Mouse (Mus musculus): ENCODE results near the gene 1700007K13Rik. TPM values are rescaled to one million over a fixed set of nuclear protein-coding genes. Genes with fewer than 3 reads are reported as not detected.
"Not testable (repeated sequence)": the region's sequence is repeated elsewhere in the genome, so short reads cannot be mapped to it uniquely, and the experiment has no call there.

1700007K13Rik gene
- polyA plus RNA-seq, 1 experiment = 2.4 TPM

- not testable (repeated sequence) for DNase-seq (ENCODE audit: extremely low spot score in 1 of 2, low spot score in 1 of 2)
These were observed 5.9 kb upstream of the 1700007K13Rik start for GRCm38 (mm10) chr2:28472011-28472410.

DNA sequence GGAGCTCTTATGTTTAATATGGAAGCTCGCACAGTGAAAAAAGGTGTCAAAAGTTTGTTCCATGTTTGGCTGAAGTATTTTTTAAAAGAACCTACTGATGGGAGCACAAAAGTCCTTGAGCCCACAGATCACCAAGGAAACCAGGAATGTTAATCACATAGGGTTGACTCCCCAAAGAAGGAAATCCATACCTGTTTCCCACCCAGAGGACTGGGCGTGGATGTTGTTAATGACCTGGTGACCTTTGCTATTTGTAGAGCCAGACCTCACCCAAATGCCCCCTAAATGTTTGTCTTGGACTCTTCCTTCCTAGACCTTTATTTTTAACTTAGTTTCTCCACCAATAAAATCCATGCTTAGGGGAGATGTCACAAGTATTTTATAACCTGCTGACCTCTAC, 4.5 kb upstream of the 1700007K13Rik start:
- DNase-seq (ENCODE audit: extremely low spot score in 1 of 2, low spot score in 1 of 2) = no peak

DNA sequence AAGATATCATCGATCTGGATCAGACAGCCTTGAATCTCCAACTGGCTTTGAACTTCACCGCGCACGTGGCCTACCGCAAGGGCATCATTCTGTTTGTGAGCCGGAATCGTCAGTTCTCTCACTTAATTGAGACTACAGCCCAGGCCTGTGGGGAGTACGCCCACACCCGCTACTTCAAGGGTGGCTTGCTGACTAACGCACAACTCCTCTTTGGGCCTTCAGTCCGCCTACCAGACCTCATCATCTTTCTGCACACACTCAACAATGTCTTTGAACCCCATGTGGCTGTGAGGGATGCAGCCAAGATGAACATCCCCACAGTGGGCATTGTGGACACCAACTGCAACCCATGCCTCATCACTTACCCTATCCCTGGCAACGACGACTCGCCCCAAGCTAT, 3.3 kb upstream of the 1700007K13Rik start:
- DNase-seq (ENCODE audit: extremely low spot score in 1 of 2, low spot score in 1 of 2) = no peak

GRCm38 (mm10) chr2:28468486-28469225, 2.5 kb upstream of the 1700007K13Rik start:
- no peak for DNase-seq (ENCODE audit: extremely low spot score in 1 of 2, low spot score in 1 of 2)

- DNase-seq (ENCODE audit: extremely low spot score in 1 of 2, low spot score in 1 of 2) = peak; percentile 46 to 89
These were observed 1.8 kb upstream of the 1700007K13Rik start, which contains the start of gene Mrps2 for GRCm38 (mm10) chr2:28467860-28468485. TSS of gene Mrps2 (plus strand) at chr2:28468066.

- DNase-seq (ENCODE audit: extremely low spot score in 1 of 2, low spot score in 1 of 2) = no peak
These were observed 1.2 kb downstream of the 1700007K13Rik start for GRCm38 (mm10) chr2:28464919-28465318.

DNA sequence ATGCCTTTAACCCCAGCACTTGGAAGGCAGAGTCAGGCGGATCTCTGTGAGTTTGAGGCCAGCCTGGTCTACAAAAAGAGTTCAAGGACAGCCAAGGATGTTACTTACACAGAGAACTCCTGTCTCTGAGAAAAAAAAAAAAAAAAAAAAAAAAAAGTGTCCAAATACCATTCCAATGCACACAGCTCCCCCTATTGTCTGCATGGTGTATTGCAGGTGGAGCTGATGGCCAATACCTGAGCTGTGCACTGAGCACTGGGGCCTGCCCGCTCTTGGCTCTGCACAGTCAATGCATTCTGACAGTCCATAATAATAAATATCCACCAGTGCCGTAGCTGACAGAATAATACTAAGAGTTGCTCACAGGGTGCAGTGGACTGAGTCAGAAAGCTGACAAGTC, 2.2 kb downstream of the 1700007K13Rik start:
- DNase-seq (ENCODE audit: extremely low spot score in 1 of 2, low spot score in 1 of 2) = peak; percentile 49 to 90

DNA sequence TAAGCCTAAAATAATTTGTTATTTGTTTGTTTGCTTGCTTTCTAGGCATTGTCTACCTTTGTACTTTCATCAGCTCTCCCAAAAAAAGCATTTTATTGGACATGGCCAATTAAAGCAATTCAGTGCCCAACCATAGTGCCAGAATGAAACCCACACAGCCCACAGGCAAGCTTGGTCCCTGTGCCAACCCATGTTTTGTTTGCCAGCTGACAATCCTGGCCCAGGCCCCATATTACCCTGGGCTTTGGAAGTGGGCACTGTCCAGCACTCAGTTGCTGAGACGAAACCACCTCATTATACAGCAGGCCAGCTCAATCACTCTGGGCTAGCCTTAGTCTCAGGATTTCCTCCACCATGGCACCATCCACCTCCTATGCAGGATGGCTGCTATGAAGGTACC, 9.5 kb downstream of the 1700007K13Rik start:
- DNase-seq (ENCODE audit: extremely low spot score in 1 of 2, low spot score in 1 of 2) = no peak

DNA sequence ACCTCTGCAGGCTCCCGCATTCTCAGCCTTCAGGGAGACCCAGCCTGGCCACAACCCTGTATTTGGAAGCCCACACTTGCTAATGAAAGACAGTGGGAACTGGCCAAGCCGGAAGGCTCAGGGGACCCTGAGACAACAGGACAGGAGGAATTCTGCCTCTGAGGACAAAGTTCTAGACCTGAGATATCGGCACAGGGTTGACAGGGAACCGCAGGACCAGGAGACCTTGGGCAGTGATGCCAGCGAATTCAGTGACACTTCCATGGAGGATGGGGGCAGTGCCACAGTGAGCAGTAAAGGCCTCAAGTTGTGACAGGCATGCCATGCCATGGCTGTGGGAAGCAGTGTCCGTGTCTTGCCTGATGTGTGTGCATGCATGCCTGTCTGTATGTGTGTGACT, 12.6 kb downstream of the 1700007K13Rik start:
- no peak for DNase-seq (ENCODE audit: extremely low spot score in 1 of 2, low spot score in 1 of 2)

GRCm38 (mm10) chr2:28451663-28452062, 14.5 kb downstream of the 1700007K13Rik start:
- no peak for DNase-seq (ENCODE audit: extremely low spot score in 1 of 2, low spot score in 1 of 2)

GRCm38 (mm10) chr2:28447315-28447670, 18.8 kb downstream of the 1700007K13Rik start:
- DNase-seq (ENCODE audit: extremely low spot score in 1 of 2, low spot score in 1 of 2) = no peak

DNA sequence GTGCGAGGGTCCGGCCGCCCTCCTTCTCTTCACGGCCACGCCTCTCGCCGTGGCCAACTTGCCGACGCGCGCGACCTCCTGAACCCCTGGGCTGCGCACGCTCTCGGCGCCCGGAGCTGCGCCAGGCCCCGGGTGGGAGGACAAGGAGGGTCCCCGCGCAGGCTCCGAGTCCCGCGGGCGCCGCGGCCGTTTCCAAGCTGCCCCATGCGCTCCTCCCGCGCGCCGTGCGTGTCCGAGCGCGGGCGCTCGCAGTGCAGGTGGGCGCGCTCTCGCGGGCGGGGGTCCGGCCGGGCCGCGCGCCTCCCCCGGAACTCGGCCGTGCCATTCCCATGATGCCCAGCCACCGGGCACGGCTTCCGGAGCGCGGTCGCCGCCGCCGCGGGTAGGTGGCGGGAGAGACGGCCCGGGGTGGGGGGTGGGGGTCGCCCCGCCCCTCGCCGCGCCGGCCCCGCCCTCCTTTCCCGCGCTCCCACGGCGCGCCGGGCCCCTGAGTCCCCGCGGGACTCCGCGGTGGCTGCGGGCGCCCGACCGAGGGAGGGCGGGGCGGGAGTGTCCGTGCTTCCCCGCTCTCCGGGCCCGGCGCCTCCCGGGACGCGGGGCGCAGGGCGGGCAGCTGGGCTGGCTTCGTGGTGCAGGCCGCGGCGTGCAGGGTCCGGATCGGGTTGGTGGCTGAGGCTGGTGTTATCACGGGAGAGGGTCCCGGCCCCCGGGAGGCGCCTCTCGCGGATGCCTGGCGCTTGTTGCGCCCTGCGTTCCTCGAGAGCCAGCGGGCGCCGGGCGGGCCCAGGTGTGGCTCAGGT, 19.4 kb downstream of the 1700007K13Rik start, which contains the start of gene Ppp1r26:
Ppp1r26 (plus strand) TSS at position 286 of the 800 bp plus-strand sequence.
- peak in 1 of 2 experiments; percentile 43 for DNase-seq (ENCODE audit: extremely low spot score in 1 of 2, low spot score in 1 of 2)

- DNase-seq (ENCODE audit: extremely low spot score in 1 of 2, low spot score in 1 of 2) = no peak
These were observed 20.0 kb downstream of the 1700007K13Rik start for GRCm38 (mm10) chr2:28446181-28446514.

DNA sequence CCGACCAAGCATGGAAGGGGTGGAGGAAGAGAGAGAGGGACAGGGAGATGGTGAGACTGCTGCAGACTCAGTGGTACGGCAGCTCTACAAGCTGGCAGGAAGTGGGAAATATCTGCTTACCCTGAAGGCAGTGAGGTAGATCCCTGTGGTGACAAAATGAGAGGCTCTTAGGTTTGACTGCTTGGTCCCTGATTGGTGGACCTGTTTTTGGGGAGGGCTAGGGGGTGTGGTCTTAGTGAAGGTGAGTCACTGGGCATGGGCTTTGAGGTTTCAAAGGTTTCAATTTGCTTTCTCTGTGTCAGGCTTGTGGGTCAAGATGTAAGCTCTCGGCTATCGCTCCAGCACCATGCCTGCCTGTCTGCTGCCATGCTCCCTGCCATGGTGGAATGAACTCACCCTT, 21.1 kb downstream of the 1700007K13Rik start:
- no peak for DNase-seq (ENCODE audit: extremely low spot score in 1 of 2, low spot score in 1 of 2)

- DNase-seq (ENCODE audit: extremely low spot score in 1 of 2, low spot score in 1 of 2) = no peak
These were observed 25.3 kb downstream of the 1700007K13Rik start for GRCm38 (mm10) chr2:28440842-28441241.

- DNase-seq (ENCODE audit: extremely low spot score in 1 of 2, low spot score in 1 of 2) = peak in 1 of 2 experiments; percentile 73
These were observed 30.7 kb downstream of the 1700007K13Rik start for GRCm38 (mm10) chr2:28435401-28435800.

DNA sequence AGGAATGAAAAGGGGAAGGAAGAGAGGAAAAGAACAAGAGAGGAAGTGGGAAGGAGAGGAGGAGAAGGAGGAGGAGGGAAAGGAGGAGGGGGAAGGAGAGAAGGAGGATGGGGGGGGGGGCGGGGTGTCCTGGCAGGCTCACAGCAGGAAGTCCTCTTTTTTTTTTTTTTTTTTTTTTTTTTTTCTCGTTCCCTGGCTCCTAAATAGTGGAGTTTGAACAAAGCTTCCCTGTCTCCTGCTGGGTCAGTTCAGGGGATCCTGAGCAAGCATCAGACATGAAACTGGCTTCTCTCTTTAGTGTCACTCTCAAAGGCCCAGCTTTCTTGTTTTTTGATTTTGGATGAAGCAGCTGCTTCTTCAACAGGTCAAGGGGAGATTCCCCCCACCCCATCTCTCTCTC, 32.6 kb downstream of the 1700007K13Rik start:
- no peak for DNase-seq (ENCODE audit: extremely low spot score in 1 of 2, low spot score in 1 of 2)

DNA sequence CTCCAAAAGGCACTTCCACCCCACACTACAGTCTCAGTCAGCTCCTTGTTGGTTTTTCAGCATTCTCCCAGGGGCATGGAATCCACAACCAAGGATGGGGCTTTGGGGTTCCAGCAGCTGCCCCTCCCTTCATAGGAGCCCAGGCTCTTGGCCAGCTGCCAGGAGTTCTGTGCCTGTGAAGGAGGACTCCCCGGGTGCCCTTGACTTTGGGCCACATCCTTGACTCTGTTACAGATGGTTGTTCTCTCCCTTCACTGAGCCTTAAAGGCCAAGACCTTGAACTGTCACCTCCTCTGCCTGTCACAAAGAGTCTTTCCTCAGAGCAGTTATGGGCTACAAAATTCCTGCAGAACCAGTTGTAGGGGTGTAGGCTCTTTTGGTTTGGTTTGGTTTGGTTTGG, 33.3 kb downstream of the 1700007K13Rik start:
- no peak for DNase-seq (ENCODE audit: extremely low spot score in 1 of 2, low spot score in 1 of 2)

- DNase-seq (ENCODE audit: extremely low spot score in 1 of 2, low spot score in 1 of 2) = no peak
These were observed 35.3 kb downstream of the 1700007K13Rik start for GRCm38 (mm10) chr2:28430846-28431245.

- DNase-seq (ENCODE audit: extremely low spot score in 1 of 2, low spot score in 1 of 2) = no peak
These were observed 38.9 kb downstream of the 1700007K13Rik start for GRCm38 (mm10) chr2:28427226-28427625.

- DNase-seq (ENCODE audit: extremely low spot score in 1 of 2, low spot score in 1 of 2) = no peak
These were observed 43.0 kb downstream of the 1700007K13Rik start for GRCm38 (mm10) chr2:28423167-28423566.
